Mouse (Mus musculus) forebrain, postnatal 0 days (tissue): ENCODE measurements at regions not wholly inside any gene's neighbourhood (a gene's known extent, or its start where the extent isn't known, plus 50 kb on each side); places are given as distances from the start of the nearest gene placed in this dataset.

ENCODE experiments used
- ATAC-seq: fragments of 200-750 bp; cut with Nextera tagmentation; 2 replicates; pipeline ENCODE4 v1.8.0; 2017; ENCODE audit warnings: mild to moderate bottlenecking, moderate library complexity
- DNase-seq: peaks from one replicate; pipeline ENCODE4 v3.0.0-alpha.2; 2015
- H3K27ac ChIP-seq: fragments of 300-500 bp; sonication (generic); 2 replicates; pipeline ENCODE4 v1.5.1; 2014; ENCODE audit warnings: low read depth, mild to moderate bottlenecking, antibody characterized with exemption, low read length, moderate library complexity, mixed read lengths
- H3K27me3 ChIP-seq: fragments of 300-500 bp; sonication (generic); 2 replicates; pipeline ENCODE4 v1.6.1; 2014; ENCODE audit warnings: mild to moderate bottlenecking, low read length, mixed read lengths; ENCODE audit not compliant: insufficient read depth
- H3K36me3 ChIP-seq: fragments of 300-500 bp; sonication (generic); 2 replicates; pipeline ENCODE4 v1.6.1; 2014; ENCODE audit warnings: mild to moderate bottlenecking, moderate library complexity; ENCODE audit not compliant: insufficient read depth
- H3K4me1 ChIP-seq: fragments of 300-500 bp; sonication (generic); 2 replicates; pipeline ENCODE4 v1.6.1; 2014; ENCODE audit warnings: antibody characterized with exemption; ENCODE audit not compliant: insufficient read depth
- H3K4me2 ChIP-seq: fragments of 300-500 bp; sonication (generic); 2 replicates; pipeline ENCODE4 v1.6.1; 2014; ENCODE audit warnings: low read depth, mild to moderate bottlenecking, moderate library complexity
- H3K4me3 ChIP-seq: fragments of 300-500 bp; sonication (generic); 2 replicates; pipeline ENCODE4 v1.5.1; 2014; ENCODE audit warnings: low read depth, low read length, mixed read lengths
- H3K9ac ChIP-seq: fragments of 300-500 bp; sonication (generic); 2 replicates; pipeline ENCODE4 v1.6.1; 2014; ENCODE audit warnings: mild to moderate bottlenecking
- H3K9me3 ChIP-seq: fragments of 300-500 bp; sonication (generic); 2 replicates; pipeline ENCODE4 v1.6.1; 2016; ENCODE audit warnings: low read length
- CTCF ChIP-seq: sonication (generic); IDR thresholded peaks from 2 replicates; pipeline ENCODE4 v1.5.1; 2016; ENCODE audit warnings: antibody characterized with exemption, control low read depth, low read depth
- WGBS: fragments of 180-500 bp; shearing (Covaris S2); extraction: QIAGEN DNeasy Blood & Tissue Kit; methylation state at CpG from one replicate; pipeline ENCODE4 v1.1.7; 2014; 5-methylcytosine and 5-hydroxymethylcytosine counted together
- microRNA-seq, 2 experiments: library from miRNA; unstranded; fragments of <30 nt; microRNA quantifications; one replicate each; pipeline ENCODE4; 2016

- Histone ChIP-seq H3K9me3 (no peaks in the 10 kb centered on the region), H3K27ac (no peak overlapping the region), H3K4me2 (no peak overlapping the region), H3K27me3 (no peaks in the 10 kb centered on the region), H3K9ac (no peak overlapping the region), H3K36me3 (no peaks in the 10 kb centered on the region), H3K4me1 (no peaks in the 10 kb centered on the region), H3K4me3 (no peak overlapping the region)
- DNase-seq (peak; percentile 72), ATAC-seq (peak; percentile 83)
- TF ChIP-seq CTCF: no peak
- 49% methylated on average over 3 of the region's 3 CpGs for WGBS
Observed at GRCm38 (mm10) chr17:82132941-82133340, 394.8 kb upstream of the Slc8a1 start.

- WGBS: 94% methylated on average over 3 of the region's 3 CpGs
- no peak overlapping the region for H3K4me2 ChIP-seq
- no peak overlapping the region for H3K9ac ChIP-seq
- no peaks in the 10 kb centered on the region for H3K27me3 ChIP-seq
- no peak for ATAC-seq
- no peak overlapping the region for H3K27ac ChIP-seq
- H3K9me3 ChIP-seq: no peaks in the 10 kb centered on the region
- no peaks in the 10 kb centered on the region for H3K36me3 ChIP-seq
- H3K4me3 ChIP-seq: no peak overlapping the region
- H3K4me1 ChIP-seq: no peaks in the 10 kb centered on the region
- no peak for DNase-seq
- TF ChIP-seq CTCF: no peak
Observed at GRCm38 (mm10) chr17:82087141-82087540, 349.0 kb upstream of the Slc8a1 start.

- no peak for ATAC-seq
- H3K27me3 ChIP-seq: no peaks in the 10 kb centered on the region
- no peaks in the 10 kb centered on the region for H3K36me3 ChIP-seq
- no peak overlapping the region for H3K4me3 ChIP-seq
- H3K4me1 ChIP-seq: no peaks in the 10 kb centered on the region
- H3K9me3 ChIP-seq: no peaks in the 10 kb centered on the region
- H3K4me2 ChIP-seq: no peak overlapping the region
- DNase-seq: no peak
- no peak overlapping the region for H3K27ac ChIP-seq
- TF ChIP-seq CTCF: no peak
- H3K9ac ChIP-seq: no peak overlapping the region
Observed at GRCm38 (mm10) chr17:82080301-82080700, 342.1 kb upstream of the Slc8a1 start.

Small RNAs in the stretch of these regions (microRNA-seq; reads per million reads assigned to microRNA genes)
- gene Gm23400: 0 reads per million in 2 experiments
- 0 reads per million in 2 experiments for gene Gm27359
